Mouse (Mus musculus): ENCODE results near the gene 1700008O03Rik.

The 1700008O03Rik gene

DNA sequence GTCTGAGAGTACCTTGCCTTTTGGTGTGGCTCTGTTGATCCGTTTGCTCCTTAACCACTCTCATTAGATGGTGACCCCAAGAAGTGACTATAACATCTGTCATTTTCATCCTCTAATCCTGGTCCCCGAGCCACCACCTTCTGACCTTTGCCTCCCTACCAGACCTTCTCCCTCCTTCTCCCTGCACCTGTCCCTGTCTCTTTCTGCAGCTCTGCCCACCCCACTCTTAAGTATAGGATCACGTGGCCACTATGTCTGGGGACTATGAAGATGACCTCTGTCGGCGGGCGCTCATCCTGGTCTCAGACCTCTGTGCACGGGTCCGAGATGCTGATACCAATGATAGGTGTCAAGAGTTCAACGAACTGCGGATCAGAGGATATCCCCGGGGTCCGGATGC is at the start of gene 1700008O03Rik:
1700008O03Rik (minus strand) TSS at position 101 of the 400 bp plus-strand sequence.
- DNase-seq (ENCODE audit: low spot score in 2 of 2): no peak

DNA sequence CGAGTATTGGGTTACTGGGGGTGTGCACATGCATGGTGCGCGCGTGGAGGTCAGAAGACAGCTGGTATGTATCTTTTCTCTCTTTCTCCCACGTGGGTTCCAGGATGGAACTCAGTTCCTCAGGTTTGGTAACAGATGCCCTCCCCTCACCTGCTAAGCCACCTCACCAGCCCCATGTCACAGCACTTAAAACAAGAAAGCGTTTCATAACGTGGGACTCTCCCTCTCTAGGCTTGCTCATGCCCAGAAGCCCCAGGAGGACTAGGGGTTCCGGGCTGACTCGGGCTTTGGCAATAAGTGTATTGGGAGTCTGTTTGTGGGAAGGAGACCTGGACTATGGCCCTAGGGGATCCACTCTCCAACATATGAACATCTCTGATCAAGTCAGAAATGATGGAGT is 48.5 kb upstream of the 1700008O03Rik start:
- DNase-seq (ENCODE audit: low spot score in 2 of 2): no peak

DNA sequence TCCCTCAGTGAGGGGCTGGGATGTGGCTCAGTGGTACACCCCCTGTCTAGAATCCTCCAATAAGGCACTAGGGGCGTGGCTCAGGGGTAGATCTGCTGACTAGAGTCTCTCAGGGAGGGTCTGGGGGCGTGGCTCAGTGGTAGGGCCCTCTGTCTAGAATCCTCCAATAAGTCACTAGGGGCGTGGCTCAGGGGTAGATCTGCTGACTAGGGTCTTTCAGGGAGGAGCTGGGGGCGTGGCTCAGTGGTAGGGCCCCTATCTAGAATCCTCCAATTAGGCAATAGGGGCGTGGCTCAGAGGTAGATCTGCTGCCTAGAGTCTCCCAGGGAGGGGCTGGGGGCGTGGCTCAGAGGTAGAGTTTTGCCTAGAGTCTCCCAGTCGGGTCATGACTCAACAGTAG is 47.8 kb upstream of the 1700008O03Rik start:
- no peak for DNase-seq (ENCODE audit: low spot score in 2 of 2)

DNA sequence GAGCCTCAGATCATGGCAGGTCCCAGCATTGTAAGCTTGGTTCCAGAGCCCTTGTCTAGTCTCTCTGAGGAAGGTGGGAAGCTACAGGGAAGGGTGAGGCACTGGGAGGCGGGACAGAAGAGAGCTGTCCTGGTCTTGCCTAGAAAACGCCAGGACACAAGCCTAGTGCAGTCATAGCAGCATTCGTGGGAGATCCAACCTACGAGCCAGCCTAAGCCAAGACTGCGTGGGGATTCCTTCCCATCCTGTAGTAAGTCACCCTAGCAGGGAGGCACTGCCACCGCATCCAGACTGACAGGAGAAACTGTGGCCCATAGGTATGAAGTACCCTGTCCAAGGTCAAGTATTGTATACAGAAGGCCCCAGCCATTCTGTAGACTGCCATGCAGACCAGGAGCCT is 46.9 kb upstream of the 1700008O03Rik start:
- DNase-seq (ENCODE audit: low spot score in 2 of 2): no peak

DNA sequence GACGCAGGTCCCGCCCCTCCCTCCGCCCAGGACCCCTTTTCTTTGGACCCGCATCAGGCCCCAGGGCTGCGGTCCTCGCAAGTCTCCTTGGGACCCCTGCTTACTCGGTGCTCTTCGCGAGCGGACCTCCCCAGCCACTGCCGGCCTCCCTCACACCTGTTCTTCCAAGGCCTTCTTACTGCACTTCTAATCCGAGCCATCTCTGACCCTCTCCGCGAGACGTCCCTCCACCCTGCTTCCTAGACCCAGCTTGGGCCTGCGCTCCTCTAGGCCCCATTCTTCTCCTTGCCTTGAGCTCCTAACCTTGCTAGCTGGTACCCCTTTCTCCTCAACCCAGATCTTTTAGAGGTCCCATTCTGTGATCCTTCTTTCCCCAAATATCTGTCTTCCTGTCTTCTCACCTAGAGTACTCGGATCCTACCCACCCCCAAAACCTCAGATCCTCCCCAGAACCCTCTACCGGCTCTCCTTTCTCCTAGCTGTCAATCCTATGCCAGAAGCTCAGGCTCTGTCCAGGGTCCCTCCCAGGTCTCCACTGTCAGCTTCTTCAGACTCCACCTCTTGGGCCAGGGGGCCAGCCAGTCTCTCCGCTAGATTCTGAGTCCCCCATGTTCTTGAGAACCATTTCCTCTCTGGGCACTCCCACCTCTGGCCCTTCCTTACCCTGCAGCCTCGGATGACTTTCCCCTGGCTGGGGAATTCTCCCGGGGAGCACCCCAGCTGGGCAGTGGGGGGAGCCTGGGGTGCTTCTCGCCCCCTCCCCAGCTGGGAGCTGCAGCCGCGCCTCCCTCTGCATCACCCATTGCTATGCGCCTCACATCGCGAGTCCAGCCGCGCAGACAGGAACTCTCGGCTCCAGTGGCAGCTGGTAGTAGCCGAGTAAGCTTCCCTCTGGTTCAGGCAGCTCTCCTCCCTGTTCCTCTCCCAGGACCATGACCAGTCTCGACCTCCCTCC is 44.2 kb upstream of the 1700008O03Rik start:
- peak in 1 of 2 experiments; percentile 34 for DNase-seq (ENCODE audit: low spot score in 2 of 2)

DNA sequence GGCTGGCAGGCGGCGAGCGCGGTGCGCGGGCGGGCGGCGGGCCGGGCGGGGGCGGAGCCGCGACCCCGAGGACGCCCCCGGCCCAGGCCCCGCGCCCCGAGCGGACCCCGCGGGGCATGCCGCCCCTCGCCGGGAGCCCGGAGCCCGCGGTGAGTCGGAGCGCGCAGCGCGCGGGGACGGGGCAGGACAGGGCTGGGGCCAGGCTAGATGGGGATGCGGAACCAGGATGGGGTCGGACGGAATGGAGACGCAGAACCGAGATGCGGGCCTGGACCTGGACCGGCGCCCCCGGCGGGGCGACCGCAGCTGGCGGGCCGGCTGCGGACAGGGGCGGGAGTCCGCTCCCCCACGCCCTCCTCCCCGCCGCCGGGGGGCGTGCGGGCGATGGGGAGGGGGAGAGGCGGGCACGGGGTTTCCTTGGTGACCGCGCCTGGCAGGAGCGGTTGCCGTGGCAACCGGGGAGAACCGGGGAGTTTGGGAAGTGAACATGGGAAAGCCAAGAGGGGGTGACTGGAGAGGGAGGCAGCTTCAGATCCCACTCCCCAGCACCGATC is 43.4 kb upstream of the 1700008O03Rik start, which contains the start of gene Lrrc4b:
Lrrc4b (plus strand) TSS at position 51 of the 554 bp plus-strand sequence.
- DNase-seq (ENCODE audit: low spot score in 2 of 2): peak; percentile 44 to 64

DNA sequence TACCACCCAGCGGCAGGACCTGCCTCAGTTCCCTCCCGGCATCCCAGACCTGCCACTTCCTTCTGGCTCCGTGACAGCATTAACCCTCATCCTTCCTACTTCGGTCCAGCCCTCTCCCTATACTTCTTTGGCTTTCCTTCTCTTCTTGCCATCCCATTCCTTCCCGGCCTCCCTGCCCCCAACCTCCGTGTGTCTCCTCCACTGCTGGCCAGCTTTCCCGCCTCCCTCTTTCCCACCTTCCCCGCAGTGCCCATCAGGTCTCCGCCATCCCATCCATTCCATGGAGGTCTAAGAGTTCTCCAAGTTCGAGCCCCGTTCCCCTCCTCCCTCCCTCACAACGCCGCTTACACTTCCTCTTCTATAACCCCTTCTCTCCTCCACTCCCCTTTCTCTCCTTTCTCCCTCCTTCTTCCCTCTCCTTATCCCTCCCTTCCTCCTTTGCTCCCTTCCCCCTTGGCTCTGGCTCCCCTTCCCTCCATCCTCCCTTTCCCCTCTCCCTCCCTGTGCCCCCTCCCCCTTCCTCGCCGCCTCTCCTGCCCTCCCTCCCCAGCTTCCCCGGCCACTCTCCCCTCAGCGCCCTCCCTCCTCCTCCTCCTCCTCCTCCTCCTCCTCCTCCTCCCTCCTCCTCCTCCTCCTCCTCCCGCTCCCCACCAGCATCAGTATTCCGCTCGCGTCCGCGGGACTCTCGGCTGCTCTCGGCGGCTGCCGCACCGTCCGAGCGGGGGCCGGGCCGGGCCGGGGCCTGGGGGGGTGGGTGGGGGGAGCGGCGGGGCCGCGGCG is 42.7 kb upstream of the 1700008O03Rik start:
- no peak for DNase-seq (ENCODE audit: low spot score in 2 of 2)

DNA sequence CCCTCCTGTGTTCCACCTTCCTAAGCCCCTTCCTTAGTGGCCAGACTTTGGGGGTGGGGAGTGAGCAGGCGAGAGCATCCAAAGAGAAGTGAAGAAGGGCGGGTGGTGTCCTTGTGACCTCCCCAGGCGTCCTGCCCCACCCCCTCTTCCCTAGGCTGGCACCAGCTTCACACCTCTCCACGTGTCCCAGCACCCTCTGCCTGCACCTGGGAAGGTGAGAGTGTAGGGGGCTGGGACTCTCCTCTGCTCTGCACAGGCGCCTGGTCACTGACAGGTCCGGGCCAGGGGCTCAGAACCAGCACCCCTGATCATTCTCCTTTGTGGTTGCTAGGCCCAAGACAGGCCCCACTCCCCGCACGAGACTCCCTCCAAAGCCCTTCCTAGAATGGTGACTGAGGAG is 42.0 kb upstream of the 1700008O03Rik start:
- no peak for DNase-seq (ENCODE audit: low spot score in 2 of 2)

DNA sequence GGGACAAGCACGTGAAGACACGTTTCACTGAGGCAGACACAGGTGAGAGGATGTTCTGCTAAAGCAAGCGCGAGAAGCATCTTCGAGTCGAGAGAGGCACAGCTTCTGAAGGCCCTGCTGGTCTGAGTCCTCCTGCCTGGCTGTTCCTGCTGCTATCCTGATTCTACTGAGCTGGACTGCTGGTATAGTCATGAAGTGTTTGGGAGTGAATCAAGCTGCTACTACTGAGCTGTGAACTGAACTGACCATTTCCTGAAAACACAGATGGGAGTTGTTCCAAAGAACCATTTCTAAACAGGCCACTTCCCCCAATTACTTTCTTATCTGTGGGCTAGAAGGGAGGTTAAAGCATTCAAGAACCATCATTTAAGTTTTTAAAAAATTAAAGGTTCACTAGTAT is 27.7 kb upstream of the 1700008O03Rik start:
- no peak for DNase-seq (ENCODE audit: low spot score in 2 of 2)

DNA sequence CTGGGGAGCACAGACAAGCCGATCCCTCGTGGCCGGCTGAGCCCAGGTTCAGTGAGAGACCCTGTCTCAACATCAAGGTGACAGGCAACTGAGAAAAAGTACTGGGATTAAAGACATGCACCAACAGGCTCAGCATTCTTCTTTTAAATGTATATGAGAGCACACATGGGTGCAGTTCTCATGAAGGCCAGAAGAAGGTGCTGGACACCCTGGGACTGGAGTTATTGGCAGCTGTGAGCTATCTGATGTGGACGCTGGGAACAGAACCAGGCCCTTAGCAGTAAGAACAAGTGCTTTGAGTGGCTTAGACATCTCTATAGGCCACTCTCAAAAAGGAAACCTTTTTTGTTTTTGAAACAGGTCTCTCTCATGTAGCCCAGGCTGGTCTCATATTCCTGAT is 25.5 kb upstream of the 1700008O03Rik start:
- no peak for DNase-seq (ENCODE audit: low spot score in 2 of 2)

DNA sequence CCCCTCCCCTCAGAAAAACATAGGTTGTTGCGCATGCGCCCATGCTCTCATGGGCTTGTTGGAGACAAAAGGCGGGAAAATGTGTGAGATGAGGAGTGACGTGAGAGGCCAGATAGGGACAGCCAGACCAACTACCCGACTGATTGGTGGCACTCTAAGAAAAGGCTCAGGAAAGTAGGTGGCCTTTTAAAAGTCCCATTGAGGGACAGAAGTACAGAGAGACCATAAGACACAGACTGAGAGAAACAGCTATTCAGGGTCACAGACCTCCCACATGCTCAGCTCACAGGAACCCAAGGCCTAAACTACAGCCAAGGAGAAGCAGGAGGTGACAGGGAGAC is 20.4 kb upstream of the 1700008O03Rik start:
- no peak for DNase-seq (ENCODE audit: low spot score in 2 of 2)

DNA sequence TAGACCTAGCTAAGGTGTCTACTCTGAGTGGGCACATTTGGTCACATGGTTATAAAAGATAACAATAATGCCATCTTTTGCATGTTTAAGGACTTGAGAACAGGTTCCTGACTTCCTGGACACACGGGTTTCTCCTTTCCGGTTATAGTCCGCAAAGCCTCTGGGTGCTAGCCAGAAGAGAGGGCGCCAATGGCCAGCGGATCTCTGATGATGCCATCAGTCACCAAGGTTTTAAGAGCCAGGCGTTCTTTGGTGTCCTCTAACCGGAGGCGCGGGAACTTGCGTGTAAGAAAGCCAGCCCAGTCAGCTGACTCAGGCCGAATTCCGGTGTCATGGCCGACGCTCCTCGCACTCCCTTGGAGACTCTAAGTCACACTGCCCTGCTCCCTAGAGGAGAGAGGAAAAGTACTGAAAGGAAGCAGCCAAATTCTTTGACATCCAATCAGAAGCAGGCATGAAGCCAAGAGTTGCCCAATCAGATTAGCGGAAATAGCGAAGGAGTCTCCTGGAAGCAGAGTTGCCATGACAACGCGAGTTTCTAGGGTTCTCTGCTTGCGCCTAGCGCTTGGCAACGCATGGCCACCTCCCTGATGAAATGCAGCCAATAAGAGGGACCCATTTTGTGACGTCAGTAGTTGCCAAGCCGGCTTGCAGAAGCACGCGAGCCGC is 19.9 kb upstream of the 1700008O03Rik start:
- peak; percentile 72 to 90 for DNase-seq (ENCODE audit: low spot score in 2 of 2)

DNA sequence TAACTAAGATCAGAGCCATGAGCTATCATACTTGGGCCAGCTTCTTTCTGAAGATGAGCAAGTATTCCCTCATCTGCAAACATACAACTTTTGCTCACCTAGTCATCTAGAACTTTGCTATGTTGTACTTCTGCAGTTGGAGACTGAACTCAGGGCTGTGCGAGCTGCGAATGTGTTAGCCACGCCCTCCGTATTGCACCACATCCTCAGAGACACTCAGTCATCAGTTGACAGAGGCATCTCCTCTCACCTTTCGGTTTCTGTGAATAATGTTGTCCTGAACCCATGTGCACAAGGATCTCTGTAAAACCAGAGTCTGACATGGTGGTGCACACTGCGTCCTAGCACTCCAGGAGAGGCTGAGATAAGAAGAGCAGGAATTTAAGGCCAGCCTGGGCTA is 16.1 kb upstream of the 1700008O03Rik start:
- no peak for DNase-seq (ENCODE audit: low spot score in 2 of 2)

DNA sequence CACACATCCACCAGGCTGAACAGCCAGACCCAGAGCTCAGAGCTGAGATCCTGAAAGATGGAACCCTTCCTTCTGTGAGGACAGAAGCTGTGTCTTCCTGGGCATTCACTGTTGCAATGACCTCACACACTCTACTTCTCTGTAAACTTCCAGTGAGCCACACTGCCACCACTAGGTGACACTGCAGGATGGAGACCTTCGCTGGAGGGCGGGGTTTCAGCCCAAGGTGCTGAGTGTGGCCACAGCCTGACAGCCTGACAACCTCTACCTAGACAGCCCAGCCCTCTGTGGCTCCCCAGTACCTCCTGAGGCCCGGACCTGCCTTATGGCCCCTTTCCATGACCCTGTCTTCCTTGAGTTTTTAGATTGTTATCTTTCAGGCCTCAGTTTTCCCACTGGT is 12.9 kb upstream of the 1700008O03Rik start:
- DNase-seq (ENCODE audit: low spot score in 2 of 2): no peak

DNA sequence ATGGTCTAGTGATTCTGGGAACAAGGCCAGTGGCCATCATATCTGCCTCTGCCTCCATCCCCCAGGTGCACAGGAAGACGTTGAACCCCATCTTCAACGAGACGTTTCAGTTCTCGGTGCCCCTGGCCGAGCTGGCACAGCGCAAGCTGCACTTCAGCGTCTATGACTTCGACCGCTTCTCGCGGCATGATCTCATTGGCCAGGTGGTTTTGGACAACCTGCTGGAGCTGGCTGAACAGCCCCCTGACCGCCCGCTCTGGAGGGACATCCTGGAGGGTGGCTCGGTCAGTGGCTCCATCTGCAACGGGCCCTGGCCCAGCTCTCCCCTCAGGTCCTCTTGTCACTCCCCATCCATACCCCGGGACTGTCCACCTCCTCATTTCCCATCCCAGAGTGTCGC is 7.7 kb upstream of the 1700008O03Rik start:
- DNase-seq (ENCODE audit: low spot score in 2 of 2): no peak

DNA sequence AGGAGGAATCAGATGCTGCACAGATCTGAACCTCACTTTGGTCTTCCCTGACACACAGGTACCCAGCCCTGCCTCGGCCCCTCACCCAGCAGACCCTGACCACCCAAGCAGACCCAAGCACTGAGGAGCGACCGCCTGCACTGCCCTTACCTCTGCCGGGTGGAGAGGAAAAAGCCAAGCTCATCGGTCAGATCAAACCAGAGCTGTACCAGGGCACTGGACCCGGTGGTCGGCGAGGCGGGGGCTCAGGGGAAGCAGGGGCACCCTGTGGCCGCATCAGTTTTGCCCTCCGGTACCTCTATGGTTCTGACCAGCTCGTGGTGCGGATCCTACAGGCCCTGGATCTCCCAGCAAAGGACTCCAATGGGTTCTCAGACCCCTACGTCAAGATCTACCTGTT is 6.7 kb upstream of the 1700008O03Rik start:
- DNase-seq (ENCODE audit: low spot score in 2 of 2): no peak

DNA sequence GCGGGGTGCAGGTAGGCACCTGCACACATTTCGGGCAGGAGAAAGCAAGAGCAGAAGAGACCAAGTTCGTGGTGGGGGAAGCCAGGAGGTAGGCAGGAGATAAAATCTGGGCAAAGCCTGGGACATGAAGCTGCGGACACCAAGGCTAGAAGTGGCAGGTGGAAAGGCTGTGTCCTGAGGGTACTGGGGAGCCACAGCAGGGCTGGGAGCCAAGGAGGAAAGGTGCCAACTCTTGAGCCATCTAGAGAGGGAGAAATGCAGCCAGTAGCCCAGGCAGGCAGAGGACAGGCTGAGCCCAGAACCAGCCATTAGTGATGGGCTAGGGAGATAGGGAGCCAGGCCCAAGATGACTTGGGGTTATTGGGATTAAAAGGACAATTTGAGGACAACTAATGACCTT is 6.2 kb upstream of the 1700008O03Rik start:
- no peak for DNase-seq (ENCODE audit: low spot score in 2 of 2)

DNA sequence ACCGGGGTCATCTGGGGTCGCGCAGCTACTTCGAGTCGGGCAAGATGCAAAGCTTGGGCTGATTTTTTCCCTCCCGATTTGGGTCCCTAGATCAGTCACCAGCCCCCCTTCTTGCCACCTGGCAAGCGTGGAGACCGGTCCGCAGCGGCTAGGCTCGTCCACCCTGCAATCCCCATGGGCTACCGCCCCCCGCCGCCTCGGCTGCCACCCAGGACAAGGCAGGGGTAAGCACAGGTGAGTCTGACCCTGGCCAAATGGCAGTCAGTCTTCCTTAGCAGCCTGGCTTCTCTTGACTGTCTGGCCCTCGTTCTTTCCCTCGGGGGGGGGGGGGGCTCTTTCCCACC is 932 bp downstream of the 1700008O03Rik start:
- DNase-seq (ENCODE audit: low spot score in 2 of 2): no peak

DNA sequence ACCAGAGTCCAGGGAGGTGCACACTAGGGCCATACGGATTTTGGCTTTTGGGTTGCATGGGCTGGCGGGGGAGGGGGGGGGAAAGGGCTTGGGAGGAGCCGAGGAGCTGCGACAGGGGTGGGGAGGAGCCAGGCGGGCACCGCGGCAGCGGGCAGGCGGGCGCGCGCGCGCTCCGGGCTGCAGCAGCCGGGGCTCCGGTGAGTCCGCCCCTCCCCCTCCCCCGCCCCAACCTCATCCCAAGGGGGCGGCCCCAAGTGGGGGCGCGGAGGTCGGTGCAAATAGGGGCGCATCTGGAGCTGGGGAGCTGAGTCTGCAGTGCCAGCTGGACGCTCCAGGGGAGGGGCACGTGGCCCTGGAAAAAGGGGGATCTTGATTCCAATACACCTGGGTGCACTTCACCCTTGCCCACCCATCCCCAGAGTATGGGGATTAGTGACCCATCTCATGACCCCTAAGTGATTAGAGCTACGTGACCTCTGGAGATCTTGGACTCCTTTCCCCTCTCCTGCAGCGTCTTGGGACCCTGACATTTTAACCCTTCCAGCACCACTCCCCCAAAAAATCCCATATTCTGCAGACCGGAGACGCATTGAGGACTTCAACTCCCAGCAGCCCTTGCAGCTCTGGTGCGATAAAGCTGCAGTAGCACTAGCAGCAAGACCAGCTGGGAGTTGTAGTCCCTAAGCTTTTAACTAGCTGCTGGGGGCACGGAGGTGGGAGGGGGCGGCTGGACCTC is 1.5 kb downstream of the 1700008O03Rik start, which contains the start of gene Syt3:
Syt3 (plus strand) TSS at position 123 of the 736 bp plus-strand sequence.
- peak; percentile 67 to 70 for DNase-seq (ENCODE audit: low spot score in 2 of 2)

DNA sequence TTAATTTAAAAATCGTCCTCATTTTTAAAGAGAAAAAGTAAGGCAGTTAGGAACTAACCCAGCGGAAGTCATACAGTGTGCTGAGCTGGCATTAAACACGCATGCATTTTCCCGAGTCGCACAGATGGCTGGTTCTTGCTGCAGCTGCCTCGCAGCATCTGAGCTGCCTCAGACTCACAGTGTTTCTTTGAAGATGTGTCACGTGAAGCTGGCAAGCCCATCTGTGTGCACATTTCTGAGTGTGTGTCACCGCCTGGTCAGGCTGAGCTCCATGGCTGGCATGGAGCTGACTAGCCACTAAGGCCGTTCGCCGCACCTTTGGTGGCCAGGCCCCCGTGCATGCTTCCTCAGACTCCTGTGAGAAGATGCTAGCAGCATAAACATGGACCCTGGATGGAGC is 3.1 kb downstream of the 1700008O03Rik start:
- peak; percentile 59 to 64 for DNase-seq (ENCODE audit: low spot score in 2 of 2)

DNA sequence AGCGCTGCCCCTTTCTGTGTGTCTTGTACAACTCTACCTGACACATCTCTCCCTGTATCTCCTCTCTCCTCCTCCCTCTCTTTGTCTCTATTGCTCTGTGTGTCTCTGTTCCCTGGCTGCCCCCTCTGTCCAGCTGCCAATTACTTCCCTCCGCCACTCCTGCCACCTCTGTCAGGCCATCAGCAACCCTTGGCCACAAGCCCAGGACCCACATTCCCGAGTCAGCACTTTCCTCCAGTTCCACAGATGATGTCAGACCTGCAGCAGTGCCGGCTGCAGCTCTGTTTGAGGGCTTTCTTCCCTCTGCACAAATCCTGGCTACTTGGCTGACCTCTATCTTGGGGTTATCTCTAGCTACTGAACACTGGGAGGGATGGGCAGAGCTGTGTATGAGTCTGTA is 7.3 kb downstream of the 1700008O03Rik start:
- no peak for DNase-seq (ENCODE audit: low spot score in 2 of 2)
